Mouse (Mus musculus): ENCODE measurements at regions not wholly inside any gene's neighbourhood (a gene's known extent, or its start where the extent isn't known, plus 50 kb on each side); places are given as distances from the start of the nearest gene placed in this dataset.

DNA sequence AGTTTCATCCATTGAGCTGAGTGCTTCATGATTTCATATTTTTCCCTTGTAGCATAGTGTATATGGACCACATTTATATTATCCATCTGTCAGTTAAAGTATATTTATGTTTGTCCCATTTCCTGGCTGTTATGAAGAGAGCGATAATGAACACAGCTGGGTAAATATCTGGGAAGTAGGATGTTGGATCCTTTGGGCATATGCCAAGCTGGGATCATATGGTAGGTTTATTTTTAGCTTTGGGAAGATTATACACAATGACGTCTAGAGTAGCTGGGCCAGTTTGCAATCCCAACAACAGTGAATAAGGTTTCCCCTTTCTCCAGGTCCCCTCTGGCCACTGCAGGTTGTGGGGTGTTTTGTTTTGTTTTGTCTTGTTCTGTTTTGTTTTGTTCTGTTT is 164.5 kb downstream of the Gm765 start:
- Histone ChIP-seq H3K36me3 (ENCODE audit: control insufficient read depth, insufficient read depth, low read length) (no peaks in the 10 kb centered on the region), H3K27me3 (replicated peaks; ENCODE audit: control insufficient read depth, insufficient read depth, low read length) (no peaks in the 10 kb centered on the region), H3K4me3 (ENCODE audit: insufficient read depth, low read depth, low read length) (no peak overlapping the region), H3K27ac (ENCODE audit: insufficient read depth, low read depth, low read length) (no peak overlapping the region), H3K4me1 (ENCODE audit: control insufficient read depth, insufficient read depth, low read length) (no peaks in the 10 kb centered on the region)
- 45% methylated on average over 2 of the region's 2 CpGs for WGBS
- no peak for DNase-seq
- TF ChIP-seq CTCF (conservative IDR thresholded peaks at IDR 0.05; ENCODE audit: insufficient read depth, insufficient read length, low read depth, low read length) (no peak), POLR2A (IDR thresholded peaks at IDR 0.05; ENCODE audit: low read depth, low read length) (no peak)

- Histone ChIP-seq H3K36me3 (ENCODE audit: control insufficient read depth, insufficient read depth, low read length) (no peaks in the 10 kb centered on the region), H3K27ac (ENCODE audit: insufficient read depth, low read depth, low read length) (no peak overlapping the region), H3K4me1 (ENCODE audit: control insufficient read depth, insufficient read depth, low read length) (no peaks in the 10 kb centered on the region), H3K27me3 (replicated peaks; ENCODE audit: control insufficient read depth, insufficient read depth, low read length) (no peaks in the 10 kb centered on the region; the same call in 1 of the 2 replicates), H3K4me3 (ENCODE audit: insufficient read depth, low read depth, low read length) (no peak overlapping the region)
- TF ChIP-seq POLR2A (IDR thresholded peaks at IDR 0.05; ENCODE audit: low read depth, low read length) (no peak), CTCF (conservative IDR thresholded peaks at IDR 0.05; ENCODE audit: insufficient read depth, insufficient read length, low read depth, low read length) (no peak)
- WGBS = 64% methylated on average over 12 of the region's 12 CpGs
- no peak for DNase-seq
Observed at GRCm38 (mm10) chr6:98149043-98149813, 193.3 kb downstream of the Gm765 start.

DNA sequence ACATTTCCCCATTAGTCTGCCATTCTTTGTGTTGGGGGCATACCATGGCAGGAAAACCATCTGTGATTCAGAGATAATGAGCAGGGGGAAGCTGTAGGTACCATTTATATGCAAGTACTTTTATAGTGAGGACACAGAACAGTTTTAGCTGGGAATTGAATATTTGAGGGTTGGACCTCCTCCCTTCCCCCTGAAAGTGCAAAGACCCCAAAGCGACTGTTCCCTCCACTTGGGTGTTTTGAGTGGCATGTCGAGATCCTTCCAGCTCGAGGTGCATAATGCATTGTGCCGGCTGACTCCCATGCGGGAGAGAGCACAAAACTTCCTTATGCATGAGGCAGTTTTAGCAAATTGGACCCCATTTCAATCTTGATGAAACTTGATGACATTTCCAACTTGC is 194.7 kb downstream of the Gm765 start:
- Histone ChIP-seq H3K4me3 (ENCODE audit: insufficient read depth, low read depth, low read length) (no peak overlapping the region), H3K27ac (ENCODE audit: insufficient read depth, low read depth, low read length) (no peak overlapping the region), H3K36me3 (ENCODE audit: control insufficient read depth, insufficient read depth, low read length) (no peaks in the 10 kb centered on the region), H3K4me1 (ENCODE audit: control insufficient read depth, insufficient read depth, low read length) (no peaks in the 10 kb centered on the region), H3K27me3 (replicated peaks; ENCODE audit: control insufficient read depth, insufficient read depth, low read length) (no peaks in the 10 kb centered on the region; the same call in 1 of the 2 replicates)
- no peak for DNase-seq
- WGBS = 88% methylated on average over 5 of the region's 5 CpGs
- TF ChIP-seq CTCF (conservative IDR thresholded peaks at IDR 0.05; ENCODE audit: insufficient read depth, insufficient read length, low read depth, low read length) (no peak), POLR2A (IDR thresholded peaks at IDR 0.05; ENCODE audit: low read depth, low read length) (no peak)

DNA sequence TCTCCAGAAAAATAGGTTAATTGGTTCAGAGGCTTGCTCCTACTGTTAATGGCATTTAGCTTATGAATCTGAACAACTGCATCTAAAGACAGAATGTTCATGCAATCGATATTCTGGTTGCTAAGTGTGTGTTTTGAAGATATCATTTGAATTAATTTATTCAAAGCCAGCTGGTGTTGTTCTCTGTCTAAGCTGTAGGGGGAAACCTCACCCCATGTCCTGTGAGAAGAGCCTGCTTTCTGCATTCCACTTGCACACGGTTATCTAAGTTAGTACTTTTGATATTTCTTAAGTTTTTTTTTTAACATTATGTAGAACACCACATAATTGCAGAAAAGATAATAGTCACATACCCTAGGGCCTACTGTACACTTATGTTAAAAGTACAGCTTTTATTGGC is 209.6 kb downstream of the Gm765 start:
- Histone ChIP-seq H3K4me3 (ENCODE audit: insufficient read depth, low read depth, low read length) (no peak overlapping the region), H3K4me1 (ENCODE audit: control insufficient read depth, insufficient read depth, low read length) (no peaks in the 10 kb centered on the region), H3K27ac (ENCODE audit: insufficient read depth, low read depth, low read length) (no peak overlapping the region), H3K27me3 (replicated peaks; ENCODE audit: control insufficient read depth, insufficient read depth, low read length) (no peaks in the 10 kb centered on the region), H3K36me3 (ENCODE audit: control insufficient read depth, insufficient read depth, low read length) (no peaks in the 10 kb centered on the region)
- DNase-seq = peak; percentile 31
- peak; percentile 52 for TF ChIP-seq CTCF (conservative IDR thresholded peaks at IDR 0.05; ENCODE audit: insufficient read depth, insufficient read length, low read depth, low read length)
- no peak for TF ChIP-seq POLR2A (IDR thresholded peaks at IDR 0.05; ENCODE audit: low read depth, low read length)
- WGBS = 17% methylated on average over 2 of the region's 2 CpGs

DNA sequence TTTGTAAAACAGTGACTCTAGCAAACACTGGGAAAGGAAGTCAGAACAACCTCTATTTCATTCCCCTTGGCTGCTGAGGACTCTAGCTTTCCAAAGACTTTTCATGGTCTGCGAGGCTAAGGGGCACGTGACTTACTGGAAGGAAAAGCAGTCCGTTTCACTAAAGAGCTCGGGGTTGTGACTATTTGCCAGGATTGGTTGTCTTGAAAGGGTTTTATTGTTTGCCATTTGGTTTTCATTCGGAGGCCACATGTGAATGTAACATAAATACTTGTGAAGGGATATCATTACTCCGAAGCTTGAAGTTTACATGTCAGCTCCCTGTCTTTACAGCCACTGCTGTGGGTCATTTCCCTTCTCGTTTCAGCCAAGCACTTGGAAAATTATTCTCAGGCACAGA is 217.1 kb downstream of the Gm765 start:
- H3K27ac ChIP-seq (ENCODE audit: insufficient read depth, low read depth, low read length) = no peak overlapping the region
- H3K4me1 ChIP-seq (ENCODE audit: control insufficient read depth, insufficient read depth, low read length) = no peaks in the 10 kb centered on the region
- TF ChIP-seq POLR2A (IDR thresholded peaks at IDR 0.05; ENCODE audit: low read depth, low read length) (no peak), CTCF (conservative IDR thresholded peaks at IDR 0.05; ENCODE audit: insufficient read depth, insufficient read length, low read depth, low read length) (no peak)
- H3K27me3 ChIP-seq (replicated peaks; ENCODE audit: control insufficient read depth, insufficient read depth, low read length) = no peaks in the 10 kb centered on the region
- 40% methylated on average over 7 of the region's 7 CpGs for WGBS
- H3K36me3 ChIP-seq (ENCODE audit: control insufficient read depth, insufficient read depth, low read length) = no peaks in the 10 kb centered on the region
- DNase-seq = no peak
- H3K4me3 ChIP-seq (ENCODE audit: insufficient read depth, low read depth, low read length) = no peak overlapping the region

DNA sequence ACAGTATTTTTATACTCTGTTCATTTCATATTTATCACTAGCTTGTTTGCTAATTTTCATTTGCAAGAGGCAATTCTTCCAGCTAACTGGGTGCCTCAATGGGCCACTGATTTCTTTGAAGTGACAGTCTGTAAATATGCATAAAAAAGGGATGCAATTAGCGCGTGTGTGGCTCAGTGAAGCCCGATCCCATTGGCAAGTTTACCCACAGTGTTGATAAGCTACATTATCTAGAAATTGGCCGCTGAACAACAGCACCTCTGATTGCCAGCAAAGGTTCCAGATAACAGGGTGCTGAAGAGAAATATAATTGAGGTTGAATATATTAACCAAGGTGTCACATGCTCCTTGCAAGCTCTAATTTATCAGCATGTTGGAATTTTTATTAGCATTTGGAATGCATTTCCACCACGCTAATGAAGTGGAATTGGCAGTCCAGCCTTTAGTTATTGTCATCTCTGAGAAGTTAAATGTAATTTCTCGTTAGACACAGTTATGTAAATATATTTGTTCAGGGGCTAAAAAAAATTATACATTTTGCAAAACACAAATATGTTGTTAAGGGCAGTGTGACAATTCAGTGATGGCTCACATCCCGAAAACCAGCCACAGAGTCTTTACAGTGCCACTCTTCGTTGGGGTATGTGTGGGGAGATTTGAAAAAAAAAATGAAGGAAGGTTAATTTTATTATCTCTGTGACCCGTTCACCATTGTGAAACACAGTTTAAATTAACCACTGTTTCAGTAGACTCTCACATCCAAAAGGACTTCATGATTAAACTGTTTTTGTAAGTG is 224.0 kb downstream of the Gm765 start:
- peak; percentile 15 for DNase-seq
- WGBS = 49% methylated on average over 9 of the region's 9 CpGs
- TF ChIP-seq POLR2A (IDR thresholded peaks at IDR 0.05; ENCODE audit: low read depth, low read length) (no peak), CTCF (conservative IDR thresholded peaks at IDR 0.05; ENCODE audit: insufficient read depth, insufficient read length, low read depth, low read length) (no peak)
- Histone ChIP-seq H3K27ac (ENCODE audit: insufficient read depth, low read depth, low read length) (no peak overlapping the region), H3K4me3 (ENCODE audit: insufficient read depth, low read depth, low read length) (no peak overlapping the region), H3K4me1 (ENCODE audit: control insufficient read depth, insufficient read depth, low read length) (no peaks in the 10 kb centered on the region), H3K27me3 (replicated peaks; ENCODE audit: control insufficient read depth, insufficient read depth, low read length) (no peaks in the 10 kb centered on the region; the same call in 1 of the 2 replicates), H3K36me3 (ENCODE audit: control insufficient read depth, insufficient read depth, low read length) (no peaks in the 10 kb centered on the region)
